7 mouse cellular contexts compared by ENCODE assay signal in the genomic region with DNA sequence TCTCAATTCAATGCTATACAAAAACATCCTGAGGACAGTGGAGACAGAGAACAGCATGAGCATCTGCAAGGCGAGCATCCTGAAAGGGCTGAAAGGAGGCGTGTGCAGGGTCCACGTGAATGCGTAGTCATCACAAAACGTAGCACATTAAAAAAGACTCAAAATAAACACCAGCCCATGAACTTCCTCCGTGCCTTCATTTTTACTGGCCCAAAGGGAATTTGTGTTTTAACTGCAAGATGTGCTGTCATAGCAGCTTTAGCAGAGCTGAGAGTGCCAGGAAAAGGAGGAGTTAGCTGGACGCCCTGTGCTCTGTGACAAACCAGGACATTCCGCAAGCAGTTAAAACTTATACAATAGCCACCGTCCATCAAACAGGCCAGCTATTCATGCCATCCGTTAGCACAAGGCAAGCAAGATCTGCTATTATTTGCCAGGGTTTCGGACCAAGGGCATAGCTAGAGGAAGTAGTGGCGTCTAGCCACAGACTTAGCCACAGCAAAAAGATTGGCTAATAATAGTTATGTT.
DNase-seq lines count a peak whose midpoint lies in the region; ATAC-seq and TF ChIP-seq lines count a peak whose summit lies in the region.

No protein-coding gene starts in this region.

- no peak overlapping the region for H3K9ac ChIP-seq in lung, embryonic 16.5 days (ENCODE audit: low read length)
- no peak overlapping the region for H3K9ac ChIP-seq in forebrain, embryonic 15.5 days (replicated peaks)
- no peak overlapping the region for H3K9ac ChIP-seq in kidney, postnatal 0 days (ENCODE audit: low read depth, low read length)
- 0 out of 2 replicates have a peak overlapping the region, but pooled peaks have one; percentile 14 for H3K9ac ChIP-seq in midbrain, postnatal 0 days (replicated peaks; ENCODE audit: low read length, poor library complexity, severe bottlenecking)

- DNase-seq in lung, adult 2 months: no peak
- DNase-seq in kidney, postnatal 0 days (ENCODE audit: low spot score): peak; percentile 67
- DNase-seq in midbrain, postnatal 0 days (ENCODE audit: low spot score): peak; percentile 48
- no peak for DNase-seq in thymus, adult 18-20 months
- DNase-seq in adrenal gland, postnatal 10 days: no peak

- H3K27me3 ChIP-seq in lung, embryonic 16.5 days (ENCODE audit: control insufficient read depth, insufficient read depth, low read depth, low read length): no peaks in the 10 kb centered on the region
- H3K27me3 ChIP-seq in forebrain, embryonic 15.5 days: no peaks in the 10 kb centered on the region
- no peaks in the 10 kb centered on the region for H3K27me3 ChIP-seq in kidney, postnatal 0 days (ENCODE audit: insufficient read depth, low read length)
- no peaks in the 10 kb centered on the region for H3K27me3 ChIP-seq in midbrain, postnatal 0 days (ENCODE audit: insufficient read depth, low read length)

- peak overlapping the region; percentile 27 for H3K4me2 ChIP-seq in lung, embryonic 16.5 days (ENCODE audit: low read depth, low read length)
- H3K4me2 ChIP-seq in forebrain, embryonic 15.5 days (replicated peaks): peak overlapping the region; percentile 27
- peak overlapping the region; percentile 21; the same call in 1 of the 2 replicates for H3K4me2 ChIP-seq in kidney, postnatal 0 days (ENCODE audit: low read length)
- peak overlapping the region; percentile 10; the same call in 1 of the 2 replicates for H3K4me2 ChIP-seq in midbrain, postnatal 0 days (ENCODE audit: low read depth, low read length, poor library complexity, severe bottlenecking)

- peak; percentile 47; the same call in 1 of the 2 replicates for ATAC-seq in lung, embryonic 16.5 days (ENCODE audit: low read depth)
- ATAC-seq in forebrain, embryonic 15.5 days (replicated peaks): 0 out of 2 replicates have a peak, but pooled peaks have one; percentile 41
- ATAC-seq in kidney, postnatal 0 days (replicated peaks; ENCODE audit: low FRiP score, low read depth): no peak
- ATAC-seq in midbrain, postnatal 0 days (ENCODE audit: low FRiP score): no peak

- no peaks in the 10 kb centered on the region for H3K9me3 ChIP-seq in lung, embryonic 16.5 days (ENCODE audit: control insufficient read depth, low read length)
- no peaks in the 10 kb centered on the region for H3K9me3 ChIP-seq in forebrain, embryonic 15.5 days
- H3K9me3 ChIP-seq in kidney, postnatal 0 days (replicated peaks; ENCODE audit: low read length): no peaks in the 10 kb centered on the region
- no peaks in the 10 kb centered on the region for H3K9me3 ChIP-seq in midbrain, postnatal 0 days (ENCODE audit: low read length)

- no peak for TF ChIP-seq CTCF in lung, adult 2 months (IDR thresholded peaks at IDR 0.05; ENCODE audit: insufficient read depth, low read length)
- no peak for TF ChIP-seq CTCF in kidney, postnatal 0 days (IDR thresholded peaks at IDR 0.05; ENCODE audit: low read depth)
- TF ChIP-seq CTCF in midbrain, postnatal 0 days (IDR thresholded peaks at IDR 0.05): no peak

- no peaks in the 10 kb centered on the region for H3K36me3 ChIP-seq in lung, embryonic 16.5 days (ENCODE audit: control insufficient read depth, insufficient read depth, low read length)
- no peaks in the 10 kb centered on the region for H3K36me3 ChIP-seq in forebrain, embryonic 15.5 days
- H3K36me3 ChIP-seq in kidney, postnatal 0 days (ENCODE audit: insufficient read depth, low read length): no peaks in the 10 kb centered on the region
- no peaks in the 10 kb centered on the region for H3K36me3 ChIP-seq in midbrain, postnatal 0 days (ENCODE audit: insufficient read depth, low read length)

- H3K4me3 ChIP-seq in lung, embryonic 16.5 days (ENCODE audit: low read length): no peak overlapping the region
- no peak overlapping the region for H3K4me3 ChIP-seq in lung, adult 2 months (replicated peaks; ENCODE audit: extremely low read depth, low read depth, low read length)
- no peak overlapping the region for H3K4me3 ChIP-seq in forebrain, embryonic 15.5 days
- no peak overlapping the region for H3K4me3 ChIP-seq in kidney, postnatal 0 days (replicated peaks; ENCODE audit: low read depth, low read length)
- no peak overlapping the region for H3K4me3 ChIP-seq in midbrain, postnatal 0 days (ENCODE audit: low read depth, low read length)

- no peak for TF ChIP-seq POLR2A in lung, adult 2 months (IDR thresholded peaks at IDR 0.05; ENCODE audit: borderline replicate concordance, extremely low read depth, low read depth, low read length)

- H3K4me1 ChIP-seq in lung, embryonic 16.5 days (replicated peaks; ENCODE audit: control insufficient read depth, insufficient read depth, low read length): no peaks in the 10 kb centered on the region
- no peaks in the 10 kb centered on the region for H3K4me1 ChIP-seq in lung, adult 2 months (ENCODE audit: control insufficient read depth, insufficient read depth, low read length)
- H3K4me1 ChIP-seq in forebrain, embryonic 15.5 days: peaks cover 18% of the 10 kb centered on the region
- H3K4me1 ChIP-seq in kidney, postnatal 0 days (replicated peaks; ENCODE audit: insufficient read depth, low read length): 0 out of 2 replicates have a peak, but pooled peaks cover 4% of the 10 kb centered on the region
- peaks cover 10% of the 10 kb centered on the region for H3K4me1 ChIP-seq in midbrain, postnatal 0 days (ENCODE audit: insufficient read depth, low read length)

- 21% methylated on average over 12 of the region's 12 CpGs for WGBS in lung, embryonic 16.5 days
- 19% methylated on average over 12 of the region's 12 CpGs for WGBS in lung, adult 2 months
- 4% methylated on average over 12 of the region's 12 CpGs for WGBS in forebrain, embryonic 15.5 days
- WGBS in kidney, postnatal 0 days: 43% methylated on average over 12 of the region's 12 CpGs
- WGBS in midbrain, postnatal 0 days: 9% methylated on average over 12 of the region's 12 CpGs

- H3K27ac ChIP-seq in lung, embryonic 16.5 days (ENCODE audit: low read length): no peak overlapping the region
- H3K27ac ChIP-seq in forebrain, embryonic 15.5 days (replicated peaks): peak overlapping the region; percentile 19; the same call in 1 of the 2 replicates
- H3K27ac ChIP-seq in kidney, postnatal 0 days: no peak overlapping the region
- H3K27ac ChIP-seq in midbrain, postnatal 0 days (ENCODE audit: low read depth, low read length): peak overlapping the region; percentile 26; the same call in 1 of the 2 replicates

Comparison
In these comparisons a context has a peak if more than half of its experiments do, and no peak if none do; other contexts are left out.
1. ATAC-seq: peak in lung, embryonic 16.5 days (single experiment) and forebrain, embryonic 15.5 days (single experiment); none in kidney, postnatal 0 days (single experiment) and midbrain, postnatal 0 days (single experiment).
2. H3K27ac ChIP-seq: peak in forebrain, embryonic 15.5 days (single experiment) and midbrain, postnatal 0 days (single experiment); none in lung, embryonic 16.5 days (single experiment) and kidney, postnatal 0 days (single experiment).
3. DNase-seq: peak in kidney, postnatal 0 days (single experiment) and midbrain, postnatal 0 days (single experiment); none in lung, adult 2 months (single experiment), thymus, adult 18-20 months (0 of 2) and adrenal gland, postnatal 10 days (single experiment).
4. Peak in every context shown above with its lines, with median percentiles within 50 percentile points of each other: H3K4me2 ChIP-seq.